Mouse (Mus musculus): ENCODE data around the gene Cpb2.
A peak's percentile ranks its signal among the peaks of the same experiment; 100 is the strongest.

Gene Cpb2

GRCm38 (mm10) chr14:75250432-75250831 lies 8.3 kb downstream of the Cpb2 start:
- DNase-seq = no peak

GRCm38 (mm10) chr14:75256521-75256920 lies 14.4 kb downstream of the Cpb2 start:
- peak; percentile 42 for DNase-seq

DNA sequence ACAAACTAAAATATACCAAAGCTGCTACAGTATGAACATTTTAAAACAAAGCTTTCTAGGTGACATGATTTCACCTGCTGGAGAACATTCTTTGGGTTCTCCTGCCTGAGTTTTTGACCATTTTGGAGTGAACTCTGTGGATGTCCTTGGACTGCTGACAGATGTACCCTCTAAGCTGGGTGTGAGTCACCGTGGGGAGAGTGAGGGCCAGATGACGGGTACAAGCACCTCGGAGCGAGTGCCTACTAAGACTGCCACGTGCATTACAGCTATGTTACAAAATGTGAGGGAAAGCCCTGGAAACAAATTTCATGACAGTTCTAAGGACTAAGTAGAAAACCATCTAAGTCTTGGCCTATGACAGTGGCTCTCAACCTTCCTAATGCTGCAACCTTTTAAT lies 27.4 kb downstream of the Cpb2 start:
- no peak for DNase-seq

DNA sequence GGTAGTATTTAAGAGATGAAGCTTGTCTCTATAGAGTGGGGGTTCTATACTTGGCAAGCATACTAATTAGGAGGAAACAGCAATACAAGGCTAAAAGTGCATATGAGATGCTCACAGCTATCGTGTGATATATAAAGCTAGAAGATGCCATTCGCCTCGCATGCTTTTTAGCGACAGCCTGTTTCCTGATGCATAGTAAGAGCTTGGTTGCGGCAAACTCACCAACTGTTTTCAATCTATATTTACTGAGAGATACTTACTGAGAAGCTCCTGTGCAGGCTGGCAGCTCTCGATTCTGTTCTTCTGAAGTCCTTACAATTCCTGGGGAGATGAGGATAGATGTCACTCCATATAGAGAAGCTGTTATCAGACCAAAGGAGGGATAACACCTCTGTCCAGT lies 37.6 kb downstream of the Cpb2 start:
- no peak for DNase-seq

DNA sequence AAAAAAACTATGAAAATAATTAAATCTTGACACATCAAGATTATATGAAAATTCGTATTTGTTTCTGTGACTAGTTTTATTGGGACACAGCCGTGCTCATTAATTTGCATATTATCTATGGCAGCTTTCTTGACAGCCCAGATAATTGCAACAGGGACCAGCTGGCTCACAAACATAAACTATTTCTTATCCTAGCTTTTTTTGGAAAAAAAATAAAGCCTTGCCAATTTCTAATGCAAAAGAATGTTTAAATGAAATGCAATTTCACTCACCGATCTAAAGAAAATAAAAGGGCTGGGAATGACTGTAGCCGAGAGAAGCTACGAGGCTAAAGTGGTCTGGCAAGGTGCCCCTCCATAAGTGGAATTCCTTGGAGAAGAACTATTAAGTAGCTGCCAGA lies 38.3 kb downstream of the Cpb2 start:
- peak; percentile 47 for DNase-seq

DNA sequence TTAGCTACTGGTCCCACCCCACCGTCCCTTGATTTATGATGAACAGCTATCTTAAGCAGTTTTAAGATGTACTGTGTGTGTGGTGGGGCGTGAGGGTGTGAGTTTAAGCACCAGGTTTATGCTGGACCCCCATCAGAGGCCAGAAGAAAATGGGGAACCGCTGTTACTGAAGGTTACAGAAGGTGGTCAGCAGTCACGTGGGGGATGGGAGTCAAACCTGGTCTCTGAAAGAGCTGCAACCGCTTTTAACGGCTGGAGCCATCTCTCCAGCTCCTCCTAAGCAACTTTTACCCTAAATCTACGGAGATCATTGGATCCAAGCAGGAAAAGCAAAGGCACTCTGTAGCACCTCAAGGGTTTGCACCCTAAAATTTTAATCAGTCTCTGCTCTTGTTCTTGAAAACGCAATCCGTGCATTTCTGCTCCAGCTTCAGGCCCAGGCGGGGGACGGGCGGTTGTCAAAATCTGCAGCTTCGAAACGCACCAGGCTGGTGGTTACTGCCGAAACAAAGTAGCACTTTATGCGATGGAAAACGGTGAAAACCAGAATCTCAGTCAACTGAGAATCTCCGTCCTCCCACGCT lies 41.6 kb downstream of the Cpb2 start:
- peak; percentile 36 for DNase-seq

DNA sequence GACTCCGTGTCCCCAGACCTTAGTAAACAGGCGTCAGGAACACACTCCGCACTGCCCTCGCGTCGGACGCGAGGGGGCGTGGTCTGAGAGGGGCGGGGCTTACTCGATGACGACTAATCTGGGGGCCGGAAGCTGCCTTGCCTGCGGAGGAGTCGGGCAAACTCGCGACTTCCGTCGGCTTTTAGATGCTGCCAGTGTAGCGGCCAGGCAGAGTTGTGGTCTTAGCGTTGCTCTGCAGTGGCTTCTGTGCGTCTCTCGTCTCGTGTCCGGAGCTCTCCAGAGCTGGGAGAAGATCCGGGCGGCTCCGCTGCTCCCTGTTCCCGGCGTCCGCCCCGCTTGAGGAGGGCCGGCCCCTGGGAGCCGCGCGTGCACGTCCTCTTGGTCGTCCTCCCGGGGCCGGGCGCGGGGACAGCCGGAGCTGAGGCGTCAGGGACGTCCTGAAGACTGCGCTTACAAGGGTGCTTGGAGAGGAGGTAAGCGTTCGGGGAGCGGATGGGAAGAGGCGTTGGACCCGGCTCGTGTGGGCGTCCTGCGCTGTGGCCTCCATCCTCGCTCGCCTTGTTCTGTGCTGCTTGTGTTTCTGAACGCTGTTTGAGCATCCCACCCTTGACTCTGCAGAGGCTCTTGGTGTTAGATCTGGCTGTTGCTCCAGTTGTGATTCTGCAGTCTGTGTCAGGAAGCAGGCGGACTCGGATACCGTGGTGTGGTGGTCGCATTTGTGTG lies 42.3 kb downstream of the Cpb2 start, which contains the start of gene Zc3h13:
Zc3h13 (plus strand) TSS at position 181 of the 723 bp plus-strand sequence.
- DNase-seq = peak; percentile 97

- DNase-seq = no peak
Observed at GRCm38 (mm10) chr14:75301081-75301480, 59.0 kb downstream of the Cpb2 start.

DNA sequence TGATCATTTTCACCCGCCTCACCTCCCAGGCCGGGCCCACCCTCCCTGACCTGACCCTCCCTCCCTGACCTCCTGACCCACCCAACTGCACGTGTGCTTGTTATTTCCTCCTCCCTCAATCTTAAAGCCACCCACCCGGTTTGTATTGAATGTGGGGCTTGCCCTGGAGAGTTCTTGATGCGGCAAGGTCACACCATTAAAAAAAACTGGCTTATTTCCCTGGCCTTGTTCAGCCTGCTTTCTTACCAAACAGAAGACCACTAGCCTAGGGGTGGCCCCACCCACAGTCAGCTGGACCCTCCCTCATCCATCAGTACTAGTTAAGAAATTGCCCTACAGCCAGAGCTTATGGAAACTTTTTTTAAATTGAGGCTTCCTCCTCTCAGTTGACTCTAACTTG lies 61.7 kb downstream of the Cpb2 start:
- no peak for DNase-seq

GRCm38 (mm10) chr14:75307855-75308254 lies 65.8 kb downstream of the Cpb2 start:
- DNase-seq = no peak

DNA sequence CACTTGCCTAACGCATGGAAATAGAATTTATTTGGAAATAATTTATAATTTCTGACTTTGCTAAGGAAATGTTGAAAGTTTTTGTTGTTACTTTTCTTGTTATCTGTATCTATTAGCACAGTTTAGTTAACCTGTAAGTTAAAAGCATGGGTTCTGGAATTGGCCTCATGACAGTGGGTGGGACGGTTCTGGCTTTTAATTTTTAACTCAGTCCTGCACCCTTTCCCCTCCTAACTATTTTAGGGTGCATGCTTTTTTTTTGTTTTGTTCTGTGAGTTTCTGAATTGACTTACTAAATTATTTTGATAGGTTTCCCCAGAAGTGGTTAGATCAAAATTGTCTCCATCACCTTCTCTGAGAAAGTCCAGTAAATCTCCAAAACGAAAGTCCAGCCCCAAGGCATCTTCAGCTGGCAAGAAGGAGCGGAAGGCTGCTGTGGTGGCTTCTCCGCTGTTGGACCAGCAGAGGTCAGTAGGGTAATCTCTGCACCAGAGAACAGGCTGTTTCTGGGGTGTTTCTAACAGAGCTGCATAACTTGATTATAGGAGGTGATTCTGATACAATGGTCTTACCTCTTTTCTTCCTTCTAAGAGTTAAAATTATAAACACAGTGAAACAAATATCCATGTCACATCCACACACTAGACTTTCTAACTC lies 67.4 kb downstream of the Cpb2 start:
- peak; percentile 42 for DNase-seq

GRCm38 (mm10) chr14:75314484-75314883 lies 72.4 kb downstream of the Cpb2 start:
- no peak for DNase-seq

- no peak for DNase-seq
Observed at GRCm38 (mm10) chr14:75318736-75319135, 76.6 kb downstream of the Cpb2 start.

DNA sequence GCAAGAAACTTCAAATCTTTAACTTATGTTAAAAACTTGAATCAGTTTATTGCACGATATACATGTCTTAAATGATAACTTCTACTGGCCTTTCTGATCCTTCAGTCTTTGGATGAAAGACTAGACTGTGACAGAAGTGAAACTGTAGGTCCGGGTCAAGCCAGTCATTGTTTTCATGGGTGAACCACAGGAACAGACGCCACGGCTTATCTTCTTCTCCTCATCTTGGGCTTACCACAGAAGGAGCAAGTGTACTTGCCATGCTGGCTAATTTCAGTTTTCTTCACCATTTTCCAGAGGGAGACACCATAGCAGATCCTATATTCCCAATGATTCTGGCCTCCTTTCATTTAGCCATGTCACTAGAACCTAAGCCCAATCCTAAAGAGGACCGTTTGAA lies 78.2 kb downstream of the Cpb2 start:
- DNase-seq = no peak

- no peak for DNase-seq
Observed at GRCm38 (mm10) chr14:75323354-75323753, 81.3 kb downstream of the Cpb2 start.

GRCm38 (mm10) chr14:75328062-75328461 lies 86.0 kb downstream of the Cpb2 start:
- no peak for DNase-seq

DNA sequence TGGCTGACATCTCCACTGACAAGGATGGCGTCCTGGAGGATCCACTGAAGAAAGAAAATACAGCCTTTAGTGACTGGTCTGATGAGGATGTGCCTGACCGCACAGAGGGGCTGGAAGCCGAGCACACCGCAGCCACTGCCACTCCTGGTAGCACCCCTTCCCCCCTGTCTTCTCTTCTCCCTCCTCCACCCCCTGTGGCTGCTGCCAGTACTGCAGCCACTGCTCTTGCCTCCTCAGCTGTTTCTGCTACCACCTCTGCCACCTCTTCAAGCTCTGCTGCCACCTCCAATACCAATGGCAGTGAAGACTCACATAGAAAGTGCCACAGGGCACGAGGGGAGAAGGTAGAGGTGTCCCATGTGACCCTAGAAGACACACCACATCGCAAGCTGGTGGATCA lies 88.5 kb downstream of the Cpb2 start:
- peak; percentile 41 for DNase-seq
